Mouse (Mus musculus) midbrain, embryonic 15.5 days (tissue): ENCODE data around the gene Plcxd1. TPM values are rescaled to one million over a fixed set of nuclear protein-coding genes. Genes with fewer than 3 reads are reported as not detected.
"Not testable (repeated sequence)": the region's sequence is repeated elsewhere in the genome, so short reads cannot be mapped to it uniquely, and the experiment has no call there.

Experiments
- ATAC-seq: fragments of 200-750 bp; cut with Nextera tagmentation; replicated peaks from 2 replicates; pipeline ENCODE4 v1.8.0; 2017; ENCODE audit warnings: moderate TSS enrichment
- H3K27ac ChIP-seq: fragments of 300-500 bp; sonication (generic); 2 replicates; pipeline ENCODE4 v1.5.1; 2015; ENCODE audit warnings: mild to moderate bottlenecking, inconsistent platforms
- H3K27me3 ChIP-seq: fragments of 300-500 bp; sonication (generic); replicated peaks from 2 replicates; pipeline ENCODE4 v1.6.1; 2015; ENCODE audit warnings: inconsistent platforms
- H3K36me3 ChIP-seq: fragments of 300-500 bp; sonication (generic); replicated peaks from 2 replicates; pipeline ENCODE4 v1.6.1; 2015; ENCODE audit warnings: inconsistent platforms
- H3K4me1 ChIP-seq: fragments of 300-500 bp; sonication (generic); 2 replicates; pipeline ENCODE4 v1.6.1; 2015; ENCODE audit warnings: inconsistent platforms
- H3K4me2 ChIP-seq: fragments of 300-500 bp; sonication (generic); 2 replicates; pipeline ENCODE4 v1.6.1; 2015; ENCODE audit warnings: inconsistent platforms, mild to moderate bottlenecking, moderate library complexity
- H3K4me3 ChIP-seq: fragments of 300-500 bp; sonication (generic); 2 replicates; pipeline ENCODE4 v1.5.1; 2015; ENCODE audit warnings: mild to moderate bottlenecking, inconsistent platforms
- H3K9ac ChIP-seq: fragments of 300-500 bp; sonication (generic); 2 replicates; pipeline ENCODE4 v1.6.1; 2015; ENCODE audit warnings: mild to moderate bottlenecking, inconsistent platforms
- H3K9me3 ChIP-seq: fragments of 300-500 bp; sonication (generic); 2 replicates; pipeline ENCODE4 v1.6.1; 2016; ENCODE audit warnings: inconsistent platforms
- WGBS: fragments of 180-500 bp; shearing (Covaris S2); methylation state at CpG from one replicate; pipeline ENCODE4 v1.1.7; 2015; ENCODE audit warnings: mixed read lengths; 5-methylcytosine and 5-hydroxymethylcytosine counted together
- polyA plus RNA-seq: library from polyadenylated mRNA; unstranded; fragments of >200 nt; fragmentation: Nextera tagmentation; extraction: Ambion mirVana; gene quantifications from 2 replicates; pipeline ENCODE4 v1.2.1, GENCODE M21; 2015

The Plcxd1 gene
- polyA plus RNA-seq, 1 experiment from 2014 or later: 7.0 TPM

DNA sequence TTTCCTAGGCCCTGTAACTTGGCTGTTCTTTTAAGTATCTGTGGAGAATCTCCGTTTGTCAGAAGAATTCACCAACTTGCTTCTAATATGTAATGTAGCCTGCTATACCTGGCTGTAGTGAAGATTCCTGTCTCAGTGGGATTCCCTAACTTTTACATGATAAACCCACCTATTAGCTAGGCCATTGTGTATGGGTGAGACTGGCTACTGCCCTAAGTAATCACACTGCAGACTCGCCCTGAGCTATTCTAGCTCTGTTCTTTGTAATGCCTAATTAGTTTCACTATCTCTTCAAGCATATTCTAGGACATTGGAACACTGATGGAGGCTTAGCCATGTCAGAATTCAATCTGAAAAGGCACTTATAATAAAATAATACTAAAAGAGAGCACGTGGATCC is 22.6 kb downstream of the Plcxd1 start:
- not testable (repeated sequence) for H3K9ac ChIP-seq, H3K4me1 ChIP-seq, H3K27me3 ChIP-seq, H3K4me2 ChIP-seq, H3K4me3 ChIP-seq, ATAC-seq, H3K9me3 ChIP-seq, H3K27ac ChIP-seq
- WGBS: 84% methylated on average over 3 of the region's 3 CpGs
- H3K36me3 ChIP-seq: peaks cover 37% of the 10 kb centered on the region

DNA sequence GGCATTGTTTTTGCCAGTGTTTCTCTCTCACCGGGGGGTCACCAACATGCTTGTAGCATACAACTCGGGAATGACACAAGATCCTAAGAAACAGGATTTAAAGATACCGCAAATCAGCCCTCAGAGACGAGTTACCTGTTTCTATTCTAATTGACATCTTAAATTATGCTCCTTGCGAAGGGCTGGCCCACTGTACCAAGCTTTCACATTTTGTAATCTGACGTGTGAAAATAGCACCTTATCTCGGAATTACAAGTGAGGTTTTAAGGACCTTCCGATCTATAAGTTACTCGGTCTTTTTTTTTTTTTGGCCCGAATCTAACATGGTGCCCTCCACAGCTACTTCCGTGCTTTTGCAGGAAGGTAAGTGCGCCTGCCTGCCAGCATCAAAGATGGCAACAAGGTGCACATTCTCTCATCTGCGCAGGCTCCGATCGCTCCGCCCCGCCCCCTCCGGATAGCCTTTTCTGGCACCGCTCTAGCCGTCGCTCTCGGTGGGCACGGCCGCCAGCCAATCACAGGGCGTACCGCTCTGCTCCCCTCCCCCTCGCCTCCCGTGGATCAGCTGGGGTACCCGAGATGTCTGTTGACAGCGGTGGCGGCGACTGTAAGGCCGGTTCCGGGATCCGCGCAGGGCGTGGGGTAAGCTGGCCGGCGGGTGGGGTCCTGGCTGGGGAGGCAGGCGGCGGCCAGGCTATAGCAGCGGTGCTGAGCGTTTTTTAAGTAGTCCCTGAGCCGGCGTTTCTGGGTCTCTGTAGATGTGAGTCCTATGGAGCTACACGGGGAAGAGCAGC is 35.7 kb downstream of the Plcxd1 start, which contains the start of gene Chfr:
Gene Chfr (plus strand): TSS at position 550 of the 794 bp plus-strand sequence.
- Histone ChIP-seq H3K27ac (peak within 1 kb of the TSS; percentile 83), H3K27me3 (no peaks in the 10 kb centered on the region), H3K4me1 (peaks cover 14% of the 10 kb centered on the region), H3K4me3 (peak within 1 kb of the TSS; percentile 91), H3K4me2 (peak within 1 kb of the TSS; percentile 79), H3K36me3 (peaks cover 10% of the 10 kb centered on the region), H3K9ac (peak within 1 kb of the TSS; percentile 88), H3K9me3 (no peaks in the 10 kb centered on the region)
- WGBS: 3% methylated on average over 45 of the region's 46 CpGs
- ATAC-seq: peak; percentile 99

DNA sequence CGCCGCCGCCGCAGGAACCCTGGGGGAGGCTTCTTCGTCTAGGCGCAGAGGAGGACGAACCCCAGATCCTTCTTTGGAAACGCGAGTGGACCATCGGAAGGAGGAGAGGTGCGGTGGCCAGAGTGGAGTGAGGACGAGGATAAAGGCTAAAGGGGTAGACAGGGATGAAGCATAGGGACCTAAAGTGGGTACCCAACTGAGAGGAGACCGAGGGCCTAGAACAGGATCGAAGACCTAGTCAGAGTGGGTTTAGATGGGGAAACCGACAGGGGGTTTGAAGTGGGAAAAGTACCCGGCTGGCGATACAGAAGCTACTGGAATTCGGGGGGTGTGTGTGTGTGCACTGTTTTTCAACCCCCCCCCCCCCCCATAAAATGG is 36.3 kb downstream of the Plcxd1 start:
- WGBS: 6% methylated on average over 18 of the region's 18 CpGs
- Histone ChIP-seq H3K27me3 (no peaks in the 10 kb centered on the region), H3K9ac (peak overlapping the region; percentile 88), H3K4me3 (peak overlapping the region; percentile 91), H3K4me2 (peak overlapping the region; percentile 79), H3K9me3 (no peaks in the 10 kb centered on the region), H3K36me3 (0 out of 2 replicates have a peak, but pooled peaks cover 7% of the 10 kb centered on the region), H3K27ac (peak overlapping the region; percentile 83), H3K4me1 (peaks cover 14% of the 10 kb centered on the region)
- ATAC-seq: peak; percentile 63

DNA sequence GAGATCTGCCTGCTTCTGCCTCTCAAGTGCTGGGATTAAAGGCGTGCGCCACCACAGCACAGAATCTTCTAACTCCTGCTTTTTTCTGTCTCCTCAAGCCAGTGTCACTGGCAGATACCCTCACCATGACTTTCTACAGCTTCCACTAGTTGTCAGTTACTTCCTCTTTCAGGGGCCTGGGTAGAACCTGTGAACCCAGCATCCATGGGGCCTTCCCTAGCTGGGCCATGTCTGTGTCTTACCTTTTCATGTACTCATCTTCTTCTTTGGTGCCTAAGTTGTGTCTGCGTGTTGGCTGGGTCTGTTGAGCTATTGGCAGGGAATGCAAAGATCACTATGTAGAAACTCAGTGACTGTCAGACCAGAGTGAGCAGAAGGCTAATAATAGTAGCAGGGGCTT is 38.0 kb downstream of the Plcxd1 start:
- no peaks in the 10 kb centered on the region for H3K9me3 ChIP-seq
- H3K4me2 ChIP-seq: no peak overlapping the region
- no peak overlapping the region for H3K9ac ChIP-seq
- 0 out of 2 replicates have a peak, but pooled peaks cover 8% of the 10 kb centered on the region for H3K36me3 ChIP-seq
- no peak overlapping the region for H3K27ac ChIP-seq
- no peak for ATAC-seq
- no peaks in the 10 kb centered on the region for H3K27me3 ChIP-seq
- WGBS: over 99% methylated on average over 3 of the region's 3 CpGs
- no peak overlapping the region for H3K4me3 ChIP-seq
- peaks cover 14% of the 10 kb centered on the region for H3K4me1 ChIP-seq

DNA sequence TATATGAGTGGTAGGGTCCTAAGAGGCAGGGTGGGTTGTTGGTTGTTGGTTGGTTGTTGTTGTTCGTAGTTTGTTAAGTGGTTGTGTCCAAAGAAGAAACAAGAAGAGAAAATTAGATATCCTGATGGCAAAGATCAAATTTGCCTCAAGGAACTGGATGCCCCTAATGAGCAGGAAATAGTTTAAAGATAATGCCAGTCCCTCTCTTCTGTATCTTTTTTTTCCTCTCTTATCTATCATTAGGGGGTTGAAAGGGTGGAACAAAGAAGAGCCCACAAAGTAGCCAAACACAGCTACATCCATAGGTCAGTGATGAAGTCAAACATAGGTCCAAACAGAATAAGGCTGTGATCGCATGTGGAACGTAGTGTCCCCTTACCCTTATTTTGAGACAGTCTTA is 39.6 kb downstream of the Plcxd1 start:
- WGBS: 94% methylated on average over 3 of the region's 3 CpGs
- no peak for ATAC-seq
- H3K27ac ChIP-seq: no peak overlapping the region
- peaks cover 19% of the 10 kb centered on the region; the same call in 1 of the 2 replicates for H3K36me3 ChIP-seq
- peaks cover 14% of the 10 kb centered on the region for H3K4me1 ChIP-seq
- no peak overlapping the region for H3K4me2 ChIP-seq
- H3K9me3 ChIP-seq: no peaks in the 10 kb centered on the region
- no peaks in the 10 kb centered on the region for H3K27me3 ChIP-seq
- H3K9ac ChIP-seq: no peak overlapping the region
- no peak overlapping the region for H3K4me3 ChIP-seq

DNA sequence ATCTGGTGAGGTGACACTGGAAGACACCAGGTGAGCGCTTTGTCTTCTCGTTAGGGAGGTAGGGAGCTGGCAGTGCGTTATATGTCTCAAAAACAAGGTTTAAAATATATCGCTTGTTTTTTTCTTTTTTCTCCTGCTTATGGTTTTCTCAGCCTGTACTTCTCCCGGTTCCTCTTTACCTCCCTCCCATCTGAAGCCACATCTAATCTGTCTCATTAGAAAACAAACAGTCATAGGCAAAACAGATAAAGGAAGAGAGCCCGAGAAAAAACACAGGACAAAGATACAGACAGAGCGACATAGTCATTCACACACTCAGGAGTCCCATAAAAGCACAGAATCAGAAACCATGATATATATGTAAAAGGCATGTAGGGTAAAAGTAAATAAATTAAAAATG is 40.7 kb downstream of the Plcxd1 start:
- ATAC-seq: no peak
- Histone ChIP-seq H3K4me1 (peaks cover 11% of the 10 kb centered on the region), H3K4me3 (no peak overlapping the region), H3K36me3 (peaks cover 24% of the 10 kb centered on the region; the same call in 1 of the 2 replicates), H3K27ac (no peak overlapping the region), H3K9me3 (no peaks in the 10 kb centered on the region), H3K9ac (no peak overlapping the region), H3K4me2 (no peak overlapping the region), H3K27me3 (no peaks in the 10 kb centered on the region)
- WGBS: 97% methylated on average over 7 of the region's 7 CpGs

DNA sequence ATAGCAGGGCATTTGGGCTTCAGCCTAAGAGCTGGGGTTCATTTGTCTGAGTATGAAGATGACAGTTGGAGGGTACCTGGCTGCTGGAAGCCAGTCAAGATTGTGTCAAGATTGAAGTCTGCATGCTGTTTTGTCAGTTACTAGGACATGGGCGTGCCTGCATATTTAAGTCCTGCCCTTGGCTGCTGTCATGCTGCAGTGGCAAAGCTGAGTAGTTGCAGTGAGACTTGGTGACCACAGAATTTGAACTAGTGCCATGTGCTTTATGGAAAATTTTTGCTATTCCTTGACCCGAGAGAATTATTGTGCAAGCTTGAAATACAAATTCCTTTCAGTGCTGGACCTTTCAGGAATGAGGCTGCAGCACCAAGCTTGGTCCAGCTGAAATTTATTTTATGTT is 42.5 kb downstream of the Plcxd1 start:
- H3K9me3 ChIP-seq: no peaks in the 10 kb centered on the region
- H3K36me3 ChIP-seq: peaks cover 34% of the 10 kb centered on the region; the same call in 1 of the 2 replicates
- WGBS: 91% methylated on average over 2 of the region's 2 CpGs
- H3K4me1 ChIP-seq: peaks cover 3% of the 10 kb centered on the region
- no peaks in the 10 kb centered on the region for H3K27me3 ChIP-seq
- ATAC-seq: no peak
- H3K9ac ChIP-seq: no peak overlapping the region
- H3K27ac ChIP-seq: no peak overlapping the region
- H3K4me2 ChIP-seq: no peak overlapping the region
- H3K4me3 ChIP-seq: no peak overlapping the region

DNA sequence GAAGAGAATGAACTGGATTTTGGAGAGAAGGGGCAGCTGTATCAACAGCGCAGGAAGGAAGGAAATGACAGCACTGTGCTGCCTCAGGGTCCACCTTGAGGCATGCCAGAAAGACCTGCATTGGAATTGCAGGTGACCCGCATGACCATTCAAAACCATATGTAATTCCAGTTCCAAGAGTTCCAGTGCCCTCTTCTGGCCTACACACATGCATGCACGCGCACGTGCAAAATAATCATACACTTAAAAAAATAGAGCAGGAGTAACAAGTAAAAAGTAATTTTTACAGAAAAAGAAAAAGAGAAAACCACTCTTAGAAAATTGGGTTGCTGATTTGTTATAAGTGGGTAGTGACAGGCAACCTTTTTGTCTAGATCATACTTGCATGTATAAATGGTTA is 43.2 kb downstream of the Plcxd1 start:
- Histone ChIP-seq H3K27ac (no peak overlapping the region), H3K4me1 (peaks cover 3% of the 10 kb centered on the region; the same call in 1 of the 2 replicates), H3K9ac (no peak overlapping the region), H3K36me3 (peaks cover 39% of the 10 kb centered on the region), H3K27me3 (no peaks in the 10 kb centered on the region), H3K4me2 (no peak overlapping the region), H3K4me3 (no peak overlapping the region), H3K9me3 (no peaks in the 10 kb centered on the region)
- no peak for ATAC-seq
- 91% methylated on average over 5 of the region's 5 CpGs for WGBS

Other genes starting within 250 kb of the Plcxd1 start
- 0.39 and 0.46 TPM in 2 replicates for gene Gm15446, start 176.6 kb upstream of the Plcxd1 start, polyA plus RNA-seq
- 22.2 and 23.2 TPM in 2 replicates for gene Zfp932, start 103.4 kb upstream of the Plcxd1 start, polyA plus RNA-seq
- gene Gm17655, start 27.5 kb upstream of the Plcxd1 start, polyA plus RNA-seq: 3.2 and 4.4 TPM in 2 replicates
- gene Gm35315, start 5.5 kb upstream of the Plcxd1 start, polyA plus RNA-seq: 0.56 and 0.58 TPM in 2 replicates
- 67.0 and 67.3 TPM in 2 replicates for gene Gtpbp6, start 8.2 kb downstream of the Plcxd1 start, polyA plus RNA-seq
- gene Zfp605, start 10.1 kb downstream of the Plcxd1 start, polyA plus RNA-seq: 18.1 and 19.7 TPM in 2 replicates
- gene Chfr, start 35.9 kb downstream of the Plcxd1 start, polyA plus RNA-seq: 88.0 and 91.7 TPM in 2 replicates
- gene Golga3, start 76.7 kb downstream of the Plcxd1 start, polyA plus RNA-seq: 25.5 and 28.5 TPM in 2 replicates
- 20.6 and 22.6 TPM in 2 replicates for gene Ankle2, start 131.0 kb downstream of the Plcxd1 start, polyA plus RNA-seq
- 104 and 110 TPM in 2 replicates for gene Pgam5, start 169.9 kb downstream of the Plcxd1 start, polyA plus RNA-seq
- 11.3 and 11.5 TPM in 2 replicates for gene Pxmp2, start 186.2 kb downstream of the Plcxd1 start, polyA plus RNA-seq
- 7.5 and 7.7 TPM in 2 replicates for gene Pole, start 186.3 kb downstream of the Plcxd1 start, polyA plus RNA-seq
- gene P2rx2, start 243.2 kb downstream of the Plcxd1 start, polyA plus RNA-seq: 7.7 and 8.4 TPM in 2 replicates
- not detected in 2 replicates for gene Lrcol1, start 244.8 kb downstream of the Plcxd1 start, polyA plus RNA-seq